Mouse (Mus musculus): ENCODE measurements around the gene Syt9. TPM values are rescaled to one million over a fixed set of nuclear protein-coding genes. Genes with fewer than 3 reads are reported as not detected.

Syt9 gene
- polyA plus RNA-seq, 1 experiment from 2014 or later, result 0.18 TPM

DNA sequence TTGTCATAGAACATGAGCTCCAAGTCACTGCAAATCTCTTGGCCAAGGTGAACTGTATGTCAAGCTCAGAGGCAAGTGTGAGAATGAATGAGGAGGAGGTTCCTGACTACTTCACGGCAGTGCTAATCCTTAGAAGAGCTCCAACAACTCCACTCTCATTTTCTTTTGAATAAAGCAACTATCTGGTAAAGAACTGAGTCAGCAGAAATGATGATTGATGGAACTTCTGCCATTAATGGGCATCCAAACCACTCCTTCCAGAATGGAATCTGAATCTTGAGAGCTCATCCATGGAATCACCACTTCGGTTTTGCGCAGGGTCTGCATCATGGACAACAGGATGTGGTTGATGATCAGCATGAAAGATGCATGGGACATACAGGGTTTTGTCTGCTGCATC lies 8.4 kb upstream of the Syt9 start:
- no peak for TF ChIP-seq EP300 (IDR thresholded peaks at IDR 0.05)
- no peak for TF ChIP-seq CTCF (IDR thresholded peaks at IDR 0.05)
- no peaks in the 10 kb centered on the region for H3K4me1 ChIP-seq (ENCODE audit: insufficient read depth, low read depth, low read length)
- no peak overlapping the region for H3K4me3 ChIP-seq (ENCODE audit: low read depth, low read length)
- H3K9ac ChIP-seq (replicated peaks; ENCODE audit: low read depth), result no peak overlapping the region
- DNase-seq (ENCODE audit: low spot score), result no peak
- no peaks in the 10 kb centered on the region for H3K9me3 ChIP-seq (ENCODE audit: low read length)
- H3K4me2 ChIP-seq (replicated peaks; ENCODE audit: low read depth, low read length), result no peak overlapping the region
- WGBS, result 85% methylated on average over 3 of the region's 3 CpGs
- H3K27ac ChIP-seq (ENCODE audit: low read length), result no peak overlapping the region
- no peaks in the 10 kb centered on the region for H3K27me3 ChIP-seq (replicated peaks; ENCODE audit: insufficient read depth, low read length)
- no peak for ATAC-seq
- no peaks in the 10 kb centered on the region for H3K36me3 ChIP-seq (ENCODE audit: insufficient read depth, low read length)

DNA sequence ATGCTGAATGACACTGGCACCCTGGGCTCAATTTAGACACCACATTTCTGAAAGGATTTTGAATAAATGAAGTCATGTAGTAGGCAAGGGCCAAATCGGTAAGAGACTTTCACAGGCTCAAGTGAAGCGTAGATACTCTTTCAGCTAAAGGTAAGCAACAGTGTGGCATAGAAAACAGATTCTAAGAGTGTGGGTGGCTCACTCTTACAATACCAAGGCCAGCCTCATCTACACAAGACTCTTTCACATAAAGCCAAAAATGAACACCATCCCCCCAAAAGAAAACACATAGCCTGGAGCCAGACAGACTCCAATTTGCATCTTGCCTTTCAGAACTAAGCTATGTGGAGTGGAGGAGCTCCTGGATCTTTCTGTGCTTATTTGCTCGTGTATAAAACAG lies 7.9 kb upstream of the Syt9 start:
- Histone ChIP-seq H3K27ac (ENCODE audit: low read length) (no peak overlapping the region), H3K4me1 (ENCODE audit: insufficient read depth, low read depth, low read length) (no peaks in the 10 kb centered on the region), H3K9me3 (ENCODE audit: low read length) (no peaks in the 10 kb centered on the region), H3K9ac (replicated peaks; ENCODE audit: low read depth) (no peak overlapping the region), H3K27me3 (replicated peaks; ENCODE audit: insufficient read depth, low read length) (no peaks in the 10 kb centered on the region), H3K36me3 (ENCODE audit: insufficient read depth, low read length) (no peaks in the 10 kb centered on the region), H3K4me2 (replicated peaks; ENCODE audit: low read depth, low read length) (no peak overlapping the region), H3K4me3 (ENCODE audit: low read depth, low read length) (no peak overlapping the region)
- ATAC-seq (no peak), DNase-seq (ENCODE audit: low spot score) (no peak)
- TF ChIP-seq CTCF (IDR thresholded peaks at IDR 0.05) (no peak), EP300 (IDR thresholded peaks at IDR 0.05) (no peak)
- 73% methylated on average over 3 of the region's 3 CpGs for WGBS

DNA sequence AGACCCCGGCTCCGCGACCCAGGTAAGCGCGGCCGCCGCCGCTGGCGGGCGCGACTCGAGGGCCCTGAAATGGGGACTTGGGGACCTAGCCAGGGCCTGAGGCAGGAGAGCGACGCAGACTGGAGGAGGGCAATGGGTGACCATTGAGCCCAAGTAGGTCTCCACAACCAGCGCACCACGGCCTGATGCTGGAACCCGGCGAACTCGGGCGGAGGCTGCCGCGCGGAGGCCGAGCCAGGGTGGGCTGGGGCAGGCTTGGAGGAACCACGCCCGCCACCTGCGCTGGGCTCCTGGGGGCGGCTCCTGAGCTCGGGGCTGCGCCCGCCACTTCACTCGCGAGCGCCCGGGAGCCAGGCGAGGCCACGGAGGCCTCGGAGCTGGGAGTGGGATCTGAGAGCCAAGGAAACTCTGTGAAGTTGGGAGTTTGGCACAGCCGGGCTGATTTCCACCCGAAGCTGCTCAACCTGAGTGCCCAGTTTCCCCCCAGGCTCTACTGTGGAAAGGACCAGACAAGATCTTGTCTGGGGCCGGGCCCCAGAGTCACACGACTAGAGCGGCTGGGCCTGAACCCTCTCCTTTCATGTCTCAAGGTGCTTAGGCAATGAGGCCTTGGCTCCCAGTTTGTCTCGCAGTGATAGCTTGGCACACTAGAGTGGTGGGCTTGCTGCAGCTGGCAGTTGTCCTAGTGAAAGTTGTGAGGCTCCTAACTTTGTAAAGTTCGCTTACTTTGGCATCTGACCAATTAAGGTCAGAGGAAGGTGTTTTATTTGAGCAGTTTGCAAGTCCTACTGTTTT lies 795 bp downstream of the Syt9 start:
- Histone ChIP-seq H3K27ac (ENCODE audit: low read length) (no peak overlapping the region), H3K9me3 (ENCODE audit: low read length) (no peaks in the 10 kb centered on the region), H3K36me3 (ENCODE audit: insufficient read depth, low read length) (no peaks in the 10 kb centered on the region), H3K27me3 (replicated peaks; ENCODE audit: insufficient read depth, low read length) (peaks cover 8% of the 10 kb centered on the region), H3K4me3 (ENCODE audit: low read depth, low read length) (peak overlapping the region; percentile 59), H3K9ac (replicated peaks; ENCODE audit: low read depth) (no peak overlapping the region), H3K4me1 (ENCODE audit: insufficient read depth, low read depth, low read length) (no peaks in the 10 kb centered on the region), H3K4me2 (replicated peaks; ENCODE audit: low read depth, low read length) (peak overlapping the region; percentile 96)
- DNase-seq (ENCODE audit: low spot score), result no peak
- ATAC-seq, result peak; percentile 52
- WGBS, result 2% methylated on average over 31 of the region's 45 CpGs
- TF ChIP-seq EP300 (IDR thresholded peaks at IDR 0.05) (no peak), CTCF (IDR thresholded peaks at IDR 0.05) (no peak)

DNA sequence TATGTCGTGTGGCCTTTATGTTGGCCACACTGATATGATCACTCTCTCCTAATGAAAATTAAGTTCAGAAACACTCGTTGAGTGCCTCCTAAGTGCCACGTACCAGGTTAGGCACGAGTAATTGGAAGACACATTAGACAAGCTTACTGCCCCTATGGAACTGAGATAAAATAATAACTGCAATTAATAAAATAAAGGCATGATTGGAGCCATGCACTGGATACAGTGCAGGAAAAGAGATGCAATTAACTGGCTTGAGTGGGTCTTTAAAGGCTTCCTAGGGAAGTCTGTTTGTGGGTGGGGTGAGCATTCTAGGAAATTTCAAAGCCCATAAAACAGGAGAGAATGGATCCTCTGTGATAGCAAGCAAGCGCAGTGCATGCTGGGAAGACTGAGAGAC lies 10.0 kb downstream of the Syt9 start:
- no peaks in the 10 kb centered on the region for H3K4me1 ChIP-seq (ENCODE audit: insufficient read depth, low read depth, low read length)
- no peak overlapping the region for H3K4me3 ChIP-seq (ENCODE audit: low read depth, low read length)
- H3K27me3 ChIP-seq (replicated peaks; ENCODE audit: insufficient read depth, low read length), result no peaks in the 10 kb centered on the region
- H3K4me2 ChIP-seq (replicated peaks; ENCODE audit: low read depth, low read length), result no peak overlapping the region
- no peaks in the 10 kb centered on the region for H3K36me3 ChIP-seq (ENCODE audit: insufficient read depth, low read length)
- no peak overlapping the region for H3K9ac ChIP-seq (replicated peaks; ENCODE audit: low read depth)
- no peak for DNase-seq (ENCODE audit: low spot score)
- 86% methylated on average over 5 of the region's 5 CpGs for WGBS
- TF ChIP-seq EP300 (IDR thresholded peaks at IDR 0.05), result no peak
- no peak for TF ChIP-seq CTCF (IDR thresholded peaks at IDR 0.05)
- H3K27ac ChIP-seq (ENCODE audit: low read length), result no peak overlapping the region
- H3K9me3 ChIP-seq (ENCODE audit: low read length), result no peaks in the 10 kb centered on the region
- ATAC-seq, result no peak

DNA sequence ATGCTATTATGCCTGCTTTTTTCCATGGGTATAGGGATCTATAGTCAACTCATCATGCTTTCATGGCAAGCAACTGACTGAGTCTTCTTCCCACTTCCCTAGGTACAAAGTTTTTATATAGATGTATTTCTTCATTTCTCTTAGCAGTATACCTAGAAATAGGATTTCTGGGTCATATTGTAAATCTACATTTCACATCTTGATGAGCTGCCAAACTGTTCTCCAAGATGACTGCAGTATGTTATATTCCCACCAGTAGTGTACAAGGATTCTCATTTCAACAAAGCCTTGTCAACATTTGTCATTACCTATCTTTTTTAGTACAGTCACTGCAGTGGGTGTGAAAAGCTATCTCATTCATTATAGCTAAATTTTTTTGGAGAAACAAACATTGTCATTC lies 19.1 kb downstream of the Syt9 start:
- H3K36me3 ChIP-seq (ENCODE audit: insufficient read depth, low read length), result no peaks in the 10 kb centered on the region
- no peak overlapping the region for H3K27ac ChIP-seq (ENCODE audit: low read length)
- no peaks in the 10 kb centered on the region for H3K9me3 ChIP-seq (ENCODE audit: low read length)
- TF ChIP-seq EP300 (IDR thresholded peaks at IDR 0.05), result no peak
- TF ChIP-seq CTCF (IDR thresholded peaks at IDR 0.05), result no peak
- H3K4me2 ChIP-seq (replicated peaks; ENCODE audit: low read depth, low read length), result no peak overlapping the region
- no peak overlapping the region for H3K9ac ChIP-seq (replicated peaks; ENCODE audit: low read depth)
- no peaks in the 10 kb centered on the region for H3K27me3 ChIP-seq (replicated peaks; ENCODE audit: insufficient read depth, low read length)
- DNase-seq (ENCODE audit: low spot score) (no peak), ATAC-seq (no peak)
- no peaks in the 10 kb centered on the region for H3K4me1 ChIP-seq (ENCODE audit: insufficient read depth, low read depth, low read length)
- no peak overlapping the region for H3K4me3 ChIP-seq (ENCODE audit: low read depth, low read length)

DNA sequence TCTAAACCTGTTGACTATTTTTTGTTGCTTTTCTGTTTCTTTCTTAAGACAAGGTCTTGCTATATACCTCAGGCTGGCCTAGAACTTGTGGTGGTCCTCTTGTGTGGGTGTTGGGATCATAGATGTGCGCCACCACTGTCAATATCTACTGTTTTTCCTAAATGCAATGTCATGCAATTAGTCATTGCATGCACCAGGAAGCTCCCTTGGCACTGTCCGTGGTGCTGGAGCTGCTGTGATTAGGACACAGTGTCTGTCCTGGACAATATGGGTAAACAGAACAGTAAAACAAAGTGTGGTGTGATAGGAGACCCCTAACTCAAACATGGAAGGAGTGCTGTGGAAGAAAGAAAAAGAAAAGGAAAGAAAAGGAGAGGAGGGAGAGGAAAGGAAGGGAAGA lies 22.2 kb downstream of the Syt9 start:
- no peak overlapping the region for H3K27ac ChIP-seq (ENCODE audit: low read length)
- no peaks in the 10 kb centered on the region for H3K4me1 ChIP-seq (ENCODE audit: insufficient read depth, low read depth, low read length)
- H3K9ac ChIP-seq (replicated peaks; ENCODE audit: low read depth), result no peak overlapping the region
- DNase-seq (ENCODE audit: low spot score) (no peak), ATAC-seq (no peak)
- WGBS, result 50% methylated on average over 2 of the region's 2 CpGs
- no peak overlapping the region for H3K4me3 ChIP-seq (ENCODE audit: low read depth, low read length)
- no peaks in the 10 kb centered on the region for H3K36me3 ChIP-seq (ENCODE audit: insufficient read depth, low read length)
- TF ChIP-seq EP300 (IDR thresholded peaks at IDR 0.05) (no peak), CTCF (IDR thresholded peaks at IDR 0.05) (no peak)
- H3K4me2 ChIP-seq (replicated peaks; ENCODE audit: low read depth, low read length), result no peak overlapping the region
- no peaks in the 10 kb centered on the region for H3K9me3 ChIP-seq (ENCODE audit: low read length)
- no peaks in the 10 kb centered on the region for H3K27me3 ChIP-seq (replicated peaks; ENCODE audit: insufficient read depth, low read length)

All from lung, postnatal 0 days (tissue).